Mouse (Mus musculus) 416B (cell line): ENCODE measurements at regions not wholly inside any gene's neighbourhood (a gene's known extent, or its start where the extent isn't known, plus 50 kb on each side); places are given as distances from the start of the nearest gene placed in this dataset.
"Not testable (repeated sequence)": the region's sequence is repeated elsewhere in the genome, so short reads cannot be mapped to it uniquely, and the experiment has no call there.

Experiments
- DNase-seq: peaks from one replicate; pipeline ENCODE4 v3.0.0; 2011; ENCODE audit warnings: low read depth

DNA sequence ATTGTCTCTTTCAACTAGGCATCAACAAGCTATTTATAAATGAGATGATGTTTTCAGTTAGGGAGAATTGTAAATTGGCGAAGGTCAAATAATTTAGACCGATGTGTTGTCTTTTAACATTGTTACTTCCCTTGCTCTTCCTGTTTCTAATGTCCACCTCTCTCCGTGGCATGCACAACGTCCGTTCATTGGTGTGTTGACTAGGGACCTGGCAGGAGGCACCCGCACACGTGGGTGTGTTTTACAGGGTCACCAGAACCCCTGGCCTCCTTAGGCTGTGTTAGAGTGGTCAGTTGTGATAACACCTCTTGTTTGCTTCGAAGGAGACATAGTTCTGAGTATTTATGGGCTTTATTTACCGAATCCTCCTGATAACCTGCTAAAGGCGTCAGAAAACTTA is 222.8 kb downstream of the Brms1l start:
- DNase-seq: no peak

- peak; percentile 71 for DNase-seq
Observed at GRCm38 (mm10) chr12:56058463-56058862, 222.3 kb downstream of the Brms1l start.

GRCm38 (mm10) chr12:56055382-56055781 is 219.3 kb downstream of the Brms1l start:
- DNase-seq: peak; percentile 29

DNA sequence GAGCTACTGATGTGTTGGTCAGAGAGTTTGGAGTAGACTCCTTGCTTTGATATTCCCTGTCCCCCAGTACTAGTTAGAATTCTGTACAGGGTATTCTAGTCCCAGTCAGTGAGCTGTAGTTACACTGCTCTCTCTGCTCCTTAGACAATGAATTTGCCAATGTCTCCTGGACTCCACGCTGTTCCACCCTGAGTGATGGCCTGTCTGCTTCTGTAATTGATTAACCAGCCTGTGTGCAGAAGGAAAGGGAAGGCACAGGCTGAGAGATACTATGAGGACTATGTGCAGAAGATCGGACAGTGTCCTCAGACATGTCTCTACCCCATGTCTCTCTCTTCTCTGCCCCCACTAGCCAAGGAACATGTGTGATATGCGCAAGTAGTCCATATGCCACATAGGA is 209.9 kb downstream of the Brms1l start:
- no peak for DNase-seq

DNA sequence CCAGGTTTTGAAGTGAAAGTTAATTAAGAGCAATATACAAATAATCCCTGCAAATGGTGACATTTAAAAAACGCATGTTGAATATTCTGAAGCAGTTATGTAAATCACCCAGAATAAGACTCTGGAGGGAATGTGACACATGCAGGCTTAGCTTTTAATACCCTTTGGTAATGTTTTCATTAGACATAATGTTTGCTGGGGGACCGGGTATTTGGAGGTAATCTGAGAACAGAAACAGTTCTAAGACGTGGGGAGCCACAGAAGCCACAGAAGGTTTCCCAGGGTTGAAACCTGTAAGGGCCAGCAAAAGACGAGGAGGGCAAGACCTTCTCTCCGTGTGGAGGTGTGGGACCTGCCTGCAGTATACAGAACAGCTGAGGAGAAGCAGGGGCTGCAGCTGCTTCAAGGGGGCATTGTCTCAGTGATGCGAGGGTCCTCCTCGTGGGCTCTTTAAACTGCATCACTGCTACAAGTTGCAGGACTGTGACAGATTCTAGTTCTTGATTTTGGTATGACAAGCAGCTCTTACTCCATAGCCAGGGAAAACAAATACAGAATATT is 184.9 kb downstream of the Brms1l start:
- no peak for DNase-seq

GRCm38 (mm10) chr12:56020547-56020946 is 184.4 kb downstream of the Brms1l start:
- no peak for DNase-seq

DNA sequence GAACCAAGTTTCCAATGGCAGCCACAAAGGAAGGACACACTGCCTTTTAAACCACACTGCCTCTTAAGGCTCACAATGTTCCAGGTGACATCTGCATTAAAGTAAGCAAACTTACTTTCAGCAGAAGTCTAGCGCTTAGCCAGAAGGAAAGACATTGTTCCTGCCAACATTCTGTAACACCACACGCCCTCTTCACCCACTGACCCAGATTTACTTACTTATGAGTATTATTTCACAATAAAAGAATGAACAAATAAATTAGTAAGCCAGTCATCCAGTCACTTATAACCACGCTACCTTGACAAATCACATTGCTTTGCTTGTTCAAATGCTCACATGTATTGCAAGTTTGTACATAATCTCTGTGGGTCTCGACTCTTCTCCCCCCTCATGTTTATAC is 173.9 kb downstream of the Brms1l start:
- DNase-seq: no peak

DNA sequence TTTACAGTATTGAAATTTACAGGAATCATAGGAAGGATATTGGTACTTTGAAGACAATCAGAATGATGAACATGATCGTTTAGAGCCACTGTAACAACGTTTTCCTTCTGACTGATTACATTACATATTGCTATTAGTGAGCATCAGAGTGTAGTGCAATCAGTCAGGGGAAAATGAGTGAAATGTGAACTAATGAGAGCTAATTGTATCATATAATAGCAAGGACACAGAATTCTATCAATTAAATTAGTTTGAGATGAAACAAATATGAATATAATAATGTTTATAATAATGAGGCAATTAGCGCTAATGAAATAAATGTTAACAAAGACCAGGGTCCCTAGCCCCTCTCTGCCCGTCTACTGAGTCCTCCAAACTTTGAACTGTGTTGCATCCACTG is 169.7 kb downstream of the Brms1l start:
- DNase-seq: no peak

GRCm38 (mm10) chr12:56005321-56005720 is 169.2 kb downstream of the Brms1l start:
- DNase-seq: no peak

DNA sequence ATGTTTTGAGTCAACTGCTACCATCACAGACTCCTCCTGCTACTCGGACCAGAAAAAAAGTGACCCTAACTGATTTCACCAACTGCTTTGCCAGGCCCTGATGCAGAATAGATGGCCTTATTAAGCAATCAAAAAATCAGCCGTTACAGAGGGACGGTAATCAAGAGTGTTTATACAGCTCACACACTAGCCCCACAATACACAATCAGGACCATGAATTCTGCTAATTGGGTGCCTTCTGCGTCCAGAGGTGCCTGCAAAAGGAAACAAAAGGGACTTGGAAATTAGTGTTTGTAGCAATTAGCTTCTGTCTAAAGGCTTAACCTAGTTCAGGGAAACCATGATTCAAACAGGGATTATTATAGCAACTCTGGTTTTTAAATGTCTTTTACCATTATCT is 168.4 kb downstream of the Brms1l start:
- DNase-seq: no peak

DNA sequence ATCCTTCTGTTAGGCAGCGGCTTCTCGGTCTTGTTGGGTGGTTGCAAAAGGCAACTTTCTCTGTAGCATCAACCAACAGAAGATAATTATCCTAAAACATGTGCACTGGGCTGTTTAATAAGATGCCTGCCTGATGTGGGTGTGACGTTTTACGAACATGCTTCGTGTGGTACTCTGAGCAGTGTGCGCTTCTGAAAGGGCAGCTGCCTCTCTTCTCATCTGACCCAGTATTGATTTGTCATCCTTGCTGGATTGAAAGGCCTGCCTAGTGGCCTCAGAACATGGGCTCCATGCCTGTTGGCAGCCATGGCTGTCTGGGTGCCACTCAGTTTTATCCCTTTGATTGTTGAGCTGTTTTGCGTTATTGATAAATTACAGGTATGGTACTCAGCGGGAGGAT is 167.4 kb downstream of the Brms1l start:
- DNase-seq: no peak

DNA sequence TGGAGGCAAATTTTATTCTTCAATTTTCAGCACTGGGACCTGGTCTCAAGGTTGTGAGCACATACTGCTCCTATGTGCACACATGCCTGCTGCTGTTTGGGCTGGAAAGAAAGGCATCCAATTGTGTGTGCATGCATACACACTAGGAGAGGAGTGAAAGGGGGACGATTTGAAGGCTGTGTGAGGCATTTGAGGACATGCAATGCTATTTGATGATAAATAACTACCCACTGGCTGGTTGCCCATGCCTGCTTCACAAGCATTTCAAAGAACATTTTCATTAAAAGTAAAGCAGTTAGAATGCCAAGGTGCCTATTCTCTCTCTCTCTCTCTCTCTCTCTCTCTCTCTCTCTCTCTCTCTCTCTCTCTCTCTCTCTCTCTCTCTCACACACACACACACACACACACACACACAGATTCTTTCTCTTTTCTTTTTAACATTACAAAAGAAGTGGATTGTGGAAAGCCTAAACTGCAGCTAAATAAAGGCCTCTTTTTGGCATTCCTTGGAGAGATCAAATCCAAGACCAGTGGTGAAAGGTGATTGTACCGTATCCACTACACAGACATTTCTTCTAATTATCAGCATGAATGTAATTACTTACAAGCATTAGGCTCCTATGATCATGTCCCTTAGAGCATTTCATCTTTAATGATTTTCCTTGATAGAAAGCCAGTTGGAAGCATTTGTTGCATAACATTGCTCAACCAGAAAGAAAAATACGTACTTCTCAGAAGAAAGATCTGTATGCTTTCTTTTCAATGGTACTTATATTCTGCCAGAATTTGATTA is 160.7 kb downstream of the Brms1l start:
- DNase-seq: no peak

DNA sequence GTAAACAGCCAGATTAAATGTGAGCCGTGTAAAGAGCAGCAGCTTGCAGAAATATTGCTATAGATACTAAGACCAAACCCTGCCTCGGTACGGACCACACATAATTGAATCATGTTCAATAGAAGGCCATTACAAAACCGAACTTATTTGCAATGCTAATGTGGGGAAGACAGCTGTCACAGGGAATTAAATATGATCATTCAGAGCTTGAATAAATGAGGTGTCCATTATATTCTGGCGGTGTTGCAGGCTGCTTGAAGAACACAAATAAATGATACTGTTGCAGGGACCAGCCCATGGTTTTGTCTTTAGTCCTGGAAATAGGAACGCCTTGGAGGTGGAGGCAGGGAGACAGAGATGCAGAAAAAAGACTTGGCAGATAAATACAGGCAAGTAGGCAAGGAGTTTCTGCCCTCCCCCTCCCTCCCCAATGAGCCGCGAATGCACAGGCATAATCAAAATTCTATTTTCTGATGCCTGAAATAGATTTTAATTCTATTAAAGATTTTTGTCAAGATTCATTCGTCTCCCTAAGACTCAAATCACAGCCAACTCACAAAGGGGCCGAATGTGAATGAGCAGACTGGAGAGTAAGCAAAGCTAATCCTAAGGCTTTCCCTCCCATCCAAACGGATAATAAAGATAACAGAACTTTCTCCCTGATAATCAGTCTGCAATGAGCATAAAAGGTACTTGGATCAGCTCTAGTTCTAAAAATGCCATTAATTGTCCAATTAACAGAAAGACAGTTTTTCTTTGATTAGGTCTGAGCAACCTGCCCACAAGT is 147.6 kb downstream of the Brms1l start:
- no peak for DNase-seq

- DNase-seq: no peak
Observed at GRCm38 (mm10) chr12:55983128-55983527, 147.0 kb downstream of the Brms1l start.

GRCm38 (mm10) chr12:55974262-55974661 is 138.1 kb downstream of the Brms1l start:
- DNase-seq: no peak

DNA sequence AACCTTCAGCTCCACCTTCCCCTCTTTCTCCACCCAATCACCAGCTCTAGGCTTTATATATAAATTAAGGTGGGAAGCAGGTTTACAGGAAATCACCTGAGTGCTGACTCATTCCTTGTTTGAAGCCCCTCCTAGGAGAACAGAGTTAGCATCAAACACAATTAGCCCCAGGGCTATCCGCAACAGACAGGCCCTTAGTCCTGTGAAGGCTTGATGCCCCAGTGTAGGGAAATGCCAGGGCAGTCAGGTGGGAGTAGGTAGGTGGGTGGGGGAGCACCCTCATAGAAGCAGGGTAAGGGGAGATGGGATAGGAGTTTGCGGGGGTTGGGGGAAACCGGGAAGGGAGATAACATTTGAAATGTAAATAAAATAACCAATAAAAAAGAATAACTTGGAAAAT is 123.2 kb downstream of the Brms1l start:
- DNase-seq: not testable (repeated sequence)

GRCm38 (mm10) chr12:55940566-55940965 is 104.4 kb downstream of the Brms1l start:
- no peak for DNase-seq

GRCm38 (mm10) chr12:55939281-55940142 is 103.4 kb downstream of the Brms1l start:
- DNase-seq: no peak

GRCm38 (mm10) chr12:55934172-55934571 is 98.0 kb downstream of the Brms1l start:
- no peak for DNase-seq

GRCm38 (mm10) chr12:55933417-55933816 is 97.3 kb downstream of the Brms1l start:
- no peak for DNase-seq

DNA sequence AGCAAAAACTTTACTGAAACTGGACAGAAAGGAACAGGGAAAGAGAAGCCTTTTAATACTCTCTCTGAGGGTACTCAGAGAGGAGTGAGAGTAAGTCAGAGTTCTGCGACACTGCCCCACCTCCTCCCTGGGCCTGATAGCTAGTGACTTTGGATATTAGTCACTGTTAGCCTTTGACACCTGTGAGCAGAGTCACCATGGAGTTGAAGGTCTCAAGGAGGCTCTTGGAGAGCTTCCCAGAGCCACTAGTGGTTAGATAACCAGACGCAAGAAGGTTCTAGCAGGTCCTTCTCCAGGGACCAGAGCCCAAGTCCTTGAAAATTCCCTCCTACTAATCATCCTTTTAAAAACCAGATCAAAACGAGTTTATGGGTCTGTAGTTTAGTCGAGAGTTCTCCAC is 94.3 kb downstream of the Brms1l start:
- DNase-seq: no peak

- no peak for DNase-seq
Observed at GRCm38 (mm10) chr12:55926974-55927321, 90.8 kb downstream of the Brms1l start.
